In genomic region chr19:7495221-7496038, GRCm38 (mm10) we compare ENCODE assay signal across 8 mouse cellular contexts. TPM values are rescaled to one million over a fixed set of nuclear protein-coding genes. Genes with fewer than 3 reads are reported as not detected.
DNase-seq lines count a peak whose midpoint lies in the region; ATAC-seq and TF ChIP-seq lines count a peak whose summit lies in the region.

No protein-coding gene starts in this region.

- H3K36me3 ChIP-seq in lung, embryonic 14.5 days (ENCODE audit: insufficient read depth), result 0 out of 2 replicates have a peak, but pooled peaks cover 3% of the 10 kb centered on the region
- no peaks in the 10 kb centered on the region for H3K36me3 ChIP-seq in hindbrain, embryonic 14.5 days (replicated peaks; ENCODE audit: control insufficient read depth, insufficient read depth)
- H3K36me3 ChIP-seq in midbrain, embryonic 15.5 days (replicated peaks), result no peaks in the 10 kb centered on the region

- TF ChIP-seq CTCF in lung, embryonic 14.5 days (IDR thresholded peaks at IDR 0.05; ENCODE audit: low read depth), result no peak
- no peak for TF ChIP-seq CTCF in brain, embryonic 14.5 days (IDR thresholded peaks at IDR 0.05; ENCODE audit: borderline replicate concordance, extremely low read depth, insufficient read depth, insufficient read length)

- TF ChIP-seq POLR2A in brain, embryonic 14.5 days (IDR thresholded peaks at IDR 0.05; ENCODE audit: borderline replicate concordance, extremely low read depth, insufficient read depth, insufficient read length, poor library complexity, severe bottlenecking), result no peak

- no peak for ATAC-seq in lung, embryonic 14.5 days (ENCODE audit: insufficient read depth)
- no peak for ATAC-seq in hindbrain, embryonic 14.5 days (ENCODE audit: low FRiP score)
- ATAC-seq in midbrain, embryonic 15.5 days (replicated peaks), result no peak
- ATAC-seq in inflammation-experienced regulatory T-cells, adult 6 months, result no peak

- peak overlapping the region; percentile 99 for H3K27ac ChIP-seq in lung, embryonic 14.5 days (ENCODE audit: low read depth)
- peak overlapping the region; percentile 94 for H3K27ac ChIP-seq in hindbrain, embryonic 14.5 days
- peak overlapping the region; percentile 98; the same call in 1 of the 2 replicates for H3K27ac ChIP-seq in midbrain, embryonic 15.5 days

- H3K27me3 ChIP-seq in lung, embryonic 14.5 days (ENCODE audit: insufficient read depth, low read length), result no peaks in the 10 kb centered on the region
- no peaks in the 10 kb centered on the region for H3K27me3 ChIP-seq in hindbrain, embryonic 14.5 days (ENCODE audit: control insufficient read depth, insufficient read depth, low read length)
- H3K27me3 ChIP-seq in midbrain, embryonic 15.5 days (replicated peaks), result no peaks in the 10 kb centered on the region

- WGBS in lung, embryonic 14.5 days, result 34% methylated on average over 14 of the region's 14 CpGs
- WGBS in hindbrain, embryonic 14.5 days, result 51% methylated on average over 14 of the region's 14 CpGs
- 49% methylated on average over 14 of the region's 14 CpGs for WGBS in midbrain, embryonic 15.5 days

- H3K9me3 ChIP-seq in lung, embryonic 14.5 days (ENCODE audit: low read depth, low read length), result no peaks in the 10 kb centered on the region
- H3K9me3 ChIP-seq in hindbrain, embryonic 14.5 days (ENCODE audit: control insufficient read depth, low read length), result no peaks in the 10 kb centered on the region
- no peaks in the 10 kb centered on the region for H3K9me3 ChIP-seq in midbrain, embryonic 15.5 days

- H3K9ac ChIP-seq in lung, embryonic 14.5 days, result peak overlapping the region; percentile 92
- peak overlapping the region; percentile 84 for H3K9ac ChIP-seq in hindbrain, embryonic 14.5 days
- H3K9ac ChIP-seq in midbrain, embryonic 15.5 days, result peak overlapping the region; percentile 77; the same call in 1 of the 2 replicates

- H3K4me2 ChIP-seq in lung, embryonic 14.5 days, result peak overlapping the region; percentile 81
- peak overlapping the region; percentile 56 for H3K4me2 ChIP-seq in hindbrain, embryonic 14.5 days (replicated peaks)
- H3K4me2 ChIP-seq in midbrain, embryonic 15.5 days, result peak overlapping the region; percentile 62

- peak overlapping the region; percentile 73 for H3K4me3 ChIP-seq in lung, embryonic 14.5 days (ENCODE audit: low read depth, low read length)
- peak overlapping the region; percentile 59 for H3K4me3 ChIP-seq in hindbrain, embryonic 14.5 days (replicated peaks; ENCODE audit: low read length)
- peak overlapping the region; percentile 82 for H3K4me3 ChIP-seq in midbrain, embryonic 15.5 days

- peak; percentile 63 for DNase-seq in lung, embryonic 14.5 days
- no peak for DNase-seq in lung, postnatal 4 days
- DNase-seq in brain, embryonic 14.5 days (ENCODE audit: low read depth), result peak; percentile 31
- no peak for DNase-seq in hindbrain, embryonic 14.5 days (ENCODE audit: low spot score)
- no peak for DNase-seq in gastrocnemius, postnatal 4 days (ENCODE audit: low spot score in 2 of 2)
- no peak for DNase-seq in right cerebral cortex, postnatal 4 days

- no peaks in the 10 kb centered on the region for H3K4me1 ChIP-seq in lung, embryonic 14.5 days (ENCODE audit: insufficient read depth)
- peaks cover 7% of the 10 kb centered on the region; the same call in 1 of the 2 replicates for H3K4me1 ChIP-seq in hindbrain, embryonic 14.5 days (replicated peaks; ENCODE audit: control insufficient read depth, insufficient read depth, low read length)
- peaks cover 5% of the 10 kb centered on the region for H3K4me1 ChIP-seq in midbrain, embryonic 15.5 days

RNA-seq across cellular contexts. Expression of gene Atl3, which starts 1.6 kb away (rescaled TPM):
- polyA plus RNA-seq in lung, embryonic 14.5 days (2014; fragmentation: Nextera tagmentation; extraction: Ambion mirVana), result 20.8 and 25.0 TPM in 2 replicates
- polyA plus RNA-seq in brain, embryonic 14.5 days (2012; rRNA removed), result 13.3 and 16.6 TPM in 2 replicates
- 7.0 TPM in 2 replicates for polyA plus RNA-seq in hindbrain, embryonic 14.5 days (2014; fragmentation: Nextera tagmentation; extraction: Ambion mirVana)
- polyA plus RNA-seq in midbrain, embryonic 15.5 days (2015; fragmentation: Nextera tagmentation; extraction: Ambion mirVana), result 6.5 TPM in 2 replicates
- total RNA-seq in gastrocnemius, postnatal 4 days (2021), result 10 to 100 TPM; 38.6 to 43.5 TPM
- 10 to 100 TPM; 21.2 to 26.6 (median 26.2) TPM for polyA plus RNA-seq in inflammation-experienced regulatory T-cells, adult 6 months (2017; shearing (Covaris generic))

RNA-seq across cellular contexts. Expression of gene Rtn3, which starts 12.3 kb away (rescaled TPM):
- polyA plus RNA-seq in lung, embryonic 14.5 days (2014; fragmentation: Nextera tagmentation; extraction: Ambion mirVana), result 107 and 112 TPM in 2 replicates
- polyA plus RNA-seq in brain, embryonic 14.5 days (2012; rRNA removed), result 436 and 508 TPM in 2 replicates
- polyA plus RNA-seq in hindbrain, embryonic 14.5 days (2014; fragmentation: Nextera tagmentation; extraction: Ambion mirVana), result 549 and 625 TPM in 2 replicates
- 644 and 648 TPM in 2 replicates for polyA plus RNA-seq in midbrain, embryonic 15.5 days (2015; fragmentation: Nextera tagmentation; extraction: Ambion mirVana)
- total RNA-seq in gastrocnemius, postnatal 4 days (2021), result 10 to 100 TPM; 75.2 to 76.0 TPM
- polyA plus RNA-seq in inflammation-experienced regulatory T-cells, adult 6 months (2017; shearing (Covaris generic)), result 10 to 100 TPM; 36.0 to 58.3 (median 45.6) TPM

Comparison
In these comparisons a context has a peak if more than half of its experiments do, and no peak if none do; other contexts are left out.
1. DNase-seq: peak in lung, embryonic 14.5 days (single experiment) and brain, embryonic 14.5 days (single experiment); none in lung, postnatal 4 days (0 of 2), hindbrain, embryonic 14.5 days (single experiment), gastrocnemius, postnatal 4 days (0 of 2) and right cerebral cortex, postnatal 4 days (single experiment).
2. Peak in every context shown above with its lines, with median percentiles within 50 percentile points of each other: H3K27ac ChIP-seq, H3K4me2 ChIP-seq, H3K4me3 ChIP-seq and H3K9ac ChIP-seq.